Mouse (Mus musculus) heart, adult 11 months (tissue): ENCODE measurements around the gene Crocc.

Experiments used
- DNase-seq: peaks from one replicate; pipeline ENCODE4 v3.0.0; 2022

Gene Crocc

DNA sequence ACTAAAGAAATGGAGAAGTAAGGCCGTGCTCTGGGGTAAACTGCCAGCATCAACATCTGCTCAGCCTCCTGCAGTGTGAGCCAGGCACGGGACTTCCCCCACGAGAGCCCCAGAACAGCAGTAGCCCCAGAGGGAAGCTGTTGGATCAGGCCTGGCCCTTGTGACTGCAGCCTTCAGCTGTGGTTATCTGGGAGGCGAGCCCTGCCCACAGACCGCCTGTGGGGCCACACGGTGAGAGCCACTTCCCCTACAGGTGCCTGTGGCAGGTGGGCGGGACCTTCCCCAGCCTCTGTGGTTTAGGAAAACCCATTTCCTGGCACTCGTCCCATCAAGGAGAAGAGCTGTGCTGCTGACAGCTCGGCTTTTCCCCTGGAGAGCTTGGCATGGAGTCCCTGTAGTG is 76.9 kb downstream of the Crocc start:
- DNase-seq, result peak; percentile 99

DNA sequence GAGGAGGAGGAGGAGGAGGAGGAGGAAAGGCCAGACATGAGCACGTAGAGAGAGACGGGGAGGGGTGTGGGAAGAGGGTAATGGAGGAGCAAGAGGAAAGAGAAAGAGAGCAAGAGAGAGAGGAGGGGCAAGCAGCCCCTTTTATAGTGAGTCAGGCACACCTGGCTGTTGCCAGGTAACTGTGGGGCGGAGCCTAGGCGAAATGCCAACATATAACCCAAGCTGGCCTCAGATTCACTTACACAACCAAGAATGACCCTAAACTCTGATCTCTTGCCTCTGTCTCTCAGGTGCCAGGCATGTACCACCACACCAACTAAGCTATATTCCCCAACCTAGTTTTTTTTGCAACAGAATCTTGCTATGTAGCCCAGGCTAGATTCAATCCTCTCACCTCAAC is 77.5 kb downstream of the Crocc start:
- DNase-seq, result no peak

DNA sequence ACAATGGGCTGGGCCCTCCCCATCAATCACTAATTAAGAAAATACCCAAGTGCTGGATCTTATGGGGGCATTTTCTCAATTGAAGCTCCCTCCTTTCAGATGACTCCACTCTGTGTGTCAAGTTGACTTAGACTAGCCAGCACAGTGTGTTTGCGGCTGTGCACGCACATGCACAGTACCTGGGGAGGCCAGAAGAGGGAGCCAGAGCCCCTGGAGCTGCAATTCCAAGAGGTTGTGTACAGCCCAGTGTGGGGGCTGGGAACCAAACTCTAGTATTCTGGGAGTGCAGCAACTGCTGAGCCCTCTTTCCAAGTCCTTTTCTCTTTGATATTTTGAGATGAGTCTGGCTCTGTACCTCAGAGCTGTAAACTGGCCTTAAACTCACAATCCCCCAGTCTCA is 78.7 kb downstream of the Crocc start:
- no peak for DNase-seq

DNA sequence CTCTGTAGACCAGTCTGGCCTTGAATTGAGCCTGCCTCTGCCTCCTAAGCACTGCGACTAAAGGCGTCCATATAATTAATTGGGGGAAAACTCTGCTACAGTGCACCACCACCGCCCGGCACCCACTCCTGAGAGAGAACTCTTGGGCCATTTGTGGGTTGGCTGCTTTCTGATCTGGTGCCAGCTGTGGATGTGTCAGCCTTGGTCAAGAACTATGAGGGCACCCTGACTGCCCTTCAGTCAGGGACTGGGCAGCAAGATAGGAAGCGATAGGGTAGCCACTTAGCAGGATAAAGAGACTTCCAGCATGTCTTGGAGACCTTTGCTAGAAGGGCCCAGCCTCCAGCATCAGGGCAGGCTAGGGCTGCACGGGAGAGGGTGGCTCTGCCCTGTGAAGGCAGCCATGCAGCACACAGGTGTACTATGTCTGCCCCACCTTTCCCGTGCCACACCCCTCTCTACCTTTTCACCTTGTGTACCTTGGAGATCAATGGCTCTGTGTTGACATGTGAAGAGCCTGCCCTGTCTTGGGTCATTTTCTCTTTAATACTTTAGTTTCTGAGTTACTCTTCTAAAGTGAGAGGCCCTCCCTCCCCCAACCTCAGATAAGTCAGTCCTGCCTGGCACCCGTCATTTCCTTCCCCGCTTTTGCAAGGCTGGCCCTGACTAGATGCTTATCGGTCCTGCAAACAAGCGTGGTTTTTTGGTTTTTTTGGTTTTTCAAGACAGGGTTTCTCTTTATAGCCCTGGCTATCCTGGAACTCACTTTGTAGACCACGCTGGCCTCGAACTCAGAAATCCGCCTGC is 82.3 kb downstream of the Crocc start:
- no peak for DNase-seq

DNA sequence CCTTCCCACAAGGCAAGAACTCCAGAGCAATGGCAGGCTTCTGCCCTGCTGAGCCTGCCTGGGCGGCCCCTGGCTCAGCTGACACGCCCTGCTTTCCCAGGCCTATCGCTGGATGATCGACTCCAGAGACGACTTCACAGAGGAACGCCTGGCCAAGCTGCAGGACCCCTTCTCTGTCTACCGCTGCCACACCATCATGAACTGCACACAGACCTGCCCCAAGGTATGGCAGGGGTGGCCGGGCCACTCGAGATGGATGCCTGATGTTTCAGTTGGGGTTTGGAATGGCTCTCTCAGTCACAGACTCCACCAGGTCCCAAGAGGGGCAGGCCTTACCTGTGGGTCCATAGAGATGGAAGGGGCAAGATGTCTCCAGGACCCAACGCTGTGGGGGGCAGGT is 83.1 kb downstream of the Crocc start:
- DNase-seq, result no peak

DNA sequence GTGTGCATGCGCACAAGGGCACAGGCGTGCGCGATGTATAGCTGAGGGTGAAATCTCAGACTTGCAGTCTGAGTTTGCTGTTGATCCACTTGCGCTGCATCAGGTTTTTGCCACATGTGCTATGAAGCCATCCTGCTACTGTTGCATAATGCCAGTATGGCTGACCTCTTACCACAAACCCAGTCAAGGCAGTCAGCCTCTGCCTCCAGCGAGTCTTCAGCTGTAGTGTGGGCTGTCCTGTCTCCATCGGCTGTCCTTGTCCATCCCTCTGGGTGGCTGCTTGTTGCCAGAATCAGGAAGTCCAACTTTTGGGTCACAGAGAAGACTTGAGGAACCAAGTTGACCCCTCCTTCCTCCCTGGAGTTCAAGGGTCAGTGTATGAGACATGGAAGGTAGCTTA is 85.0 kb downstream of the Crocc start:
- peak; percentile 95 for DNase-seq

DNA sequence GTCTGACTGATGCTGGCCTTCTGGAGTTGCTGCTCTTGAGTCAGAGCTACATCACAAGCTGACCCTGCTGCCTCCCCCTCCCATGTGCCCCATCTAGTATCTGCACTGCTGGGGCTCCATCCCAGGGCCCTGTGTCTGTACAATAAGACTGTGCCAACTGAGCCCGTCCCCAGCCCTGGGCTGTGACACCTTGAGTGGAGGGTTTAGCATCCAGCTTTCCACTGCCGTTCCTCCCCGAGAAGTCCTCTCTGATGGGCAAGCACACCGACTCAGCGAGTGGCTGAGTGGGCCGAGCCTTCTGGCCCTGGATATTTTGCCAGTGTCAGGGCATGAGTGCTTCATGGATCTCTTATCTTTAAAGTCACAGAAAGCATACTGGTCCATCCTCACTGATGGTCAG is 85.9 kb downstream of the Crocc start:
- no peak for DNase-seq

DNA sequence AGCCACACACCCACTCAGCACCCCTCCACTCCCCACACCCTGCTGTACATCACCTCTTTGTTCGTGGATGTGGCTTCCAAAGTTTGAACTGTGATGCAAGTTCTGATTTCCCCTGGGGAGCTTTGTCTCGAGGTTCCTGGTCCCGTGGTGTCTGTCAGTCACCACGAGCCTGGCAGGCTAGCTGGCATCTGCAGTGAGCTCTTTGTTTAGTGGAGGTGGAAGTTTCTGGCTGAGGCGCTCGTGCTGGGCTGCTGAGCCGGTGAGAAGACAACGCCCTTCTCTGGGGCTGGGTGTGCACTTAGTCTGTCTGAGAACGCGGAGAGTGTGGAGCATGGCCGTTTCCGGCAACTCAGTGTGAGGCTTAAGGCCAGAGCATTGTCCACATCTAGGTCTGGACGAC is 88.7 kb downstream of the Crocc start:
- no peak for DNase-seq

DNA sequence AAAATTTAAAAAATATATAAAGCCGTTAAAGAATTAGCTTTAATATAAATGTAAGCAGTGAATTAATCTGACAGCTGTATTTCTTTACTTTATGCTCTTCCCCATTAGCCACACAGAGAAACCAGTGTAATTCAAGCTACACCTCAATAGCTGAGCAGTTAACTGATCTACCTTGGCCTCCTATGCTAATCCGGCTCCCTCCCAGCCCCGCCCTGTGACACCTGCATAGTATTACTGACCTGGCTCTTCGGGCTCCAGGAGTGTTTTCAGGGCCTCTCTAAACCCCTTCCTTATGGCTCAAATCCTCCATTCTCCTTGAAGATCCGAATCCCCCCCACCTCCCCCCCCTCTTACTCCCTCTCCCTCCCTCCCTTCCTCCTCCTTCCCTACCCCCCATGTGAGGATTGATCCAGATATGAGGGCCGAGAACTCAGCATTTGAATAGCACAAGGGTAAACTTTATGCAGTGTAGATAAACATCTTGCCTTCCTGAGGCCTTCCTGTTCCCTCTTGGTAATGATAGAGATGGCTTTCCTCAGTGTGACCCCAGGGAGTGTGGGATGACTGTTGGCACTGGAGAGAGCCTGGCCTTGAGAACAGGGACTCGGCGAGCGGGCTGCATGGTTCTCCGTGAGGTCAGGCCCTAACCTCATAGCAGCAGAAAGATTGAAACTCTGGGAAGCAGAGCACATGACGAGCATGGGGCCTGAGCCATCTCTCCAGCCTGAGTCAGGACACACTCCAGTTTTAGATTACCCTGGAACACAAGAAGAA is 92.8 kb downstream of the Crocc start:
- no peak for DNase-seq
